Mouse (Mus musculus) forebrain, embryonic 12.5 days (tissue): ENCODE results near the gene 1700020D05Rik. TPM values are rescaled to one million over a fixed set of nuclear protein-coding genes. Genes with fewer than 3 reads are reported as not detected.

Source experiments
- ATAC-seq: fragments of 200-750 bp; cut with Nextera tagmentation; 2 replicates; pipeline ENCODE4 v1.8.0; 2017; ENCODE audit warnings: moderate TSS enrichment; ENCODE audit not compliant: low FRiP score
- H3K27ac ChIP-seq: fragments of 300-500 bp; sonication (generic); 2 replicates; pipeline ENCODE4 v1.5.1; 2016; ENCODE audit warnings: mild to moderate bottlenecking
- H3K27me3 ChIP-seq: fragments of 300-500 bp; sonication (generic); 2 replicates; pipeline ENCODE4 v1.6.1; 2016; ENCODE audit warnings: mild to moderate bottlenecking
- H3K36me3 ChIP-seq: fragments of 300-500 bp; sonication (generic); replicated peaks from 2 replicates; pipeline ENCODE4 v1.6.1; 2016; ENCODE audit warnings: mild to moderate bottlenecking
- H3K4me1 ChIP-seq: fragments of 300-500 bp; sonication (generic); 2 replicates; pipeline ENCODE4 v1.6.1; 2016
- H3K4me2 ChIP-seq: fragments of 300-500 bp; sonication (generic); 2 replicates; pipeline ENCODE4 v1.6.1; 2016; ENCODE audit warnings: mild to moderate bottlenecking, moderate library complexity
- H3K4me3 ChIP-seq: fragments of 300-500 bp; sonication (generic); replicated peaks from 2 replicates; pipeline ENCODE4 v1.5.1; 2016; ENCODE audit warnings: mild to moderate bottlenecking
- H3K9ac ChIP-seq: fragments of 300-500 bp; sonication (generic); 2 replicates; pipeline ENCODE4 v1.6.1; 2016; ENCODE audit warnings: mild to moderate bottlenecking
- H3K9me3 ChIP-seq: fragments of 300-500 bp; sonication (generic); 2 replicates; pipeline ENCODE4 v1.6.1; 2016
- WGBS: fragments of 180-500 bp; shearing (Covaris S2); methylation state at CpG from one replicate; pipeline ENCODE4 v1.1.7; 2016; 5-methylcytosine and 5-hydroxymethylcytosine counted together
- polyA plus RNA-seq: library from polyadenylated mRNA; unstranded; fragments of >200 nt; fragmentation: Nextera tagmentation; extraction: Ambion mirVana; gene quantifications from 2 replicates; pipeline ENCODE4 v1.2.1, GENCODE M21; 2016

1700020D05Rik gene
- polyA plus RNA-seq, 1 experiment from 2014 or later, result 0.26 TPM

DNA sequence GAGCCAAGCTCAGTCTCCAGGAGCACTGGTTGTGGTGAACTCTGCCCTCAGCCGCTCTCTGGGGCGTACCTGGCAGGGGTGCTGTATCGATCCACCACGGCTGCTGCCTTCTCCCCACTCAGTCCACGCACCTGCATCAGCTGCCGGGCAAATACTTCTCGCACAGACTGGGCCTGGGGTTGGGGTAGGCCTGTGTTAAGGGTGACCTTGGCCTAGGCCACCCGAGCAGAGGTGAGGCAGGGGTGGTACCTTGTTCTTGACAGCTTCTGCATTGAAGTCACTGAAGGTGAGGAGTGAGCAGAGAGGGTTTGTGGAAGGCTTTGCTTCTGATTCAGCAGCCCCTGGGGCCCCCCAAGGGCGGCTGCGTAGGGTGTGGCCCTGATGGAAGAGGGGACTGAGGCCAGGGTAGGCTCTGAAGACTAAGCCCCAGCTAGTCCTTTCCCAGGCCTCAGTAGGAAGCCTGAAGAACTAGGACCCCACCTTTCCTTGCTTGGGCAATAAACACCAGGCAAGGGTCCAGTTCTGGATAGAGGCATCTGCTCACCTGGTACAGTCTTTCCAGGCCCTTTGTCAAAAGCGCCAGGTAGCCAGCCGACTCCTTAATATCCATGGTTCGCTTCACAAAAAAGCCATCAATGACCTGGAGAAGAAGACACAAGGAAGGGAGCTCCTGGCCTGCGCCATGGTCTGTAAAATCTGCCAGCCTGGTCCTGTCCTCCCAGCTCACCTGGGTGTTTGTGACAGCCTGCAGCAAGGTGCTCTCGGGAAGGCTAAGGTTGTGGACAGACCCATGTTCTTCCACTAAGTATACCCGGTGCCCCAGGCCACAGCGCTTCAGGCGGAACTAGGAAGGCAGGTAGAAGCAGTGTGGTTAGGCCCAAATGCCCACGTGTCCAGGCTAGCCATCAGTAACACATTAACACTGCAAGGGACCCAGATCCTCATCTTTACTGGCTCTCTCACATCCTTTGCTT, 19.9 kb downstream of the 1700020D05Rik start:
- H3K9ac ChIP-seq, result no peak overlapping the region
- no peak for ATAC-seq
- H3K9me3 ChIP-seq, result no peaks in the 10 kb centered on the region
- H3K27me3 ChIP-seq, result no peaks in the 10 kb centered on the region
- WGBS, result 95% methylated on average over 19 of the region's 19 CpGs
- H3K4me2 ChIP-seq, result no peak overlapping the region
- peaks cover 52% of the 10 kb centered on the region for H3K36me3 ChIP-seq
- no peak overlapping the region for H3K27ac ChIP-seq
- H3K4me3 ChIP-seq, result no peak overlapping the region
- peaks cover 21% of the 10 kb centered on the region for H3K4me1 ChIP-seq

DNA sequence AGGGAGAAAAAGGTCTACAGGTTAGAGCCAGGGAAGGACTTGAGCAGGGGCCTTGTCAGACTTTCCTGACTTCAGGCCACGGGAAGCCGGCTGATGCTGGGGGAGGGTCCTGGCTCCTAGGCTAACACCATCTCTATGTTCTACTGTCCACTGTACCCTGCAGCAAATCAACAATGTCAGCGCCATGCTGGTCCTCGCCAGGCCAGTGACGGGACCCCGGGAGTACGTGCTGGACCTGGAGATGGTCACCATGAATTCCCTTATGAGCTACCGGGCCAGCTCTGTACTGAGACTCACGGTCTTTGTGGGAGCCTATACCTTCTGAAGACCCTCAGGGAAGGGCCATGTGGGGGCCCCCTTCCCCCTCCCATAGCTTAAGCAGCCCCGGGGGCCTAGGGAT, 22.2 kb downstream of the 1700020D05Rik start:
- no peak for ATAC-seq
- Histone ChIP-seq H3K27ac (no peak overlapping the region), H3K36me3 (peaks cover 52% of the 10 kb centered on the region), H3K27me3 (no peaks in the 10 kb centered on the region), H3K9ac (no peak overlapping the region), H3K4me3 (no peak overlapping the region), H3K4me2 (no peak overlapping the region), H3K9me3 (no peaks in the 10 kb centered on the region), H3K4me1 (peaks cover 2% of the 10 kb centered on the region; the same call in 1 of the 2 replicates)
- WGBS, result 93% methylated on average over 10 of the region's 10 CpGs

- Histone ChIP-seq H3K27ac (no peak overlapping the region), H3K9me3 (no peaks in the 10 kb centered on the region), H3K9ac (no peak overlapping the region), H3K4me3 (no peak overlapping the region), H3K36me3 (peaks cover 39% of the 10 kb centered on the region), H3K27me3 (no peaks in the 10 kb centered on the region), H3K4me2 (no peak overlapping the region), H3K4me1 (peaks cover 11% of the 10 kb centered on the region)
- ATAC-seq, result no peak
- WGBS, result 92% methylated on average over 10 of the region's 10 CpGs
Measured at GRCm38 (mm10) chr19:5480016-5480415, 23.6 kb downstream of the 1700020D05Rik start.

DNA sequence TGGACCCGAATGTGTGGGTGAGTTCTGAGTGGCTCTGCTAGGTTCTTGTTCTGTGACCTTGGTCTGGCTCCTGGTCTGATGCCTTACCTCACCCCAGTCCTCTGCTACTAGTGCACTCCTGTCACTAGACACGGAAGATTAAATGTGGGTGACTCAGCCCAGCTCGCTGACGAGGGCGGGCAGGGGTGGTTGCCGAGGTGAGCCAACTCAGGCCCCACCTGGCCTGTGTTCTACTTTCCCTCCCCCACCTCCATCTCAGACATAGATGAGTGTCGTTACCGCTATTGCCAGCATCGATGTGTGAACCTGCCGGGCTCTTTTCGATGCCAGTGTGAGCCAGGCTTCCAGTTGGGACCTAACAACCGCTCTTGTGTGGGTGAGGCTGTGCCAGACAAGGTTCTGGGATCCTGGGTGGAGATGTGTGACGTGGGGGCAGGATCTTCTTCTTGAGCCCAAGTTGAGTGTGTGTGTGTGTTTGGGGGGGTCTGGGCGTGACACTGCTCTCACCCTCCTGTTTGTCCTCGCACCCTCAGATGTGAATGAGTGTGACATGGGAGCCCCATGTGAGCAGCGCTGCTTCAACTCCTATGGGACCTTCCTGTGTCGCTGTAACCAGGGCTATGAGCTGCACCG, 25.8 kb downstream of the 1700020D05Rik start:
- Histone ChIP-seq H3K4me2 (no peak overlapping the region; the same call in 1 of the 2 replicates), H3K4me1 (peaks cover 26% of the 10 kb centered on the region), H3K36me3 (peaks cover 17% of the 10 kb centered on the region), H3K9me3 (no peaks in the 10 kb centered on the region), H3K27ac (no peak overlapping the region), H3K27me3 (no peaks in the 10 kb centered on the region), H3K4me3 (no peak overlapping the region), H3K9ac (no peak overlapping the region)
- ATAC-seq, result no peak
- WGBS, result 89% methylated on average over 18 of the region's 18 CpGs

- ATAC-seq, result no peak
- Histone ChIP-seq H3K36me3 (peaks cover 11% of the 10 kb centered on the region), H3K9ac (no peak overlapping the region), H3K27ac (no peak overlapping the region), H3K9me3 (no peaks in the 10 kb centered on the region), H3K4me3 (no peak overlapping the region), H3K27me3 (no peaks in the 10 kb centered on the region), H3K4me2 (no peak overlapping the region), H3K4me1 (peaks cover 26% of the 10 kb centered on the region)
- WGBS, result 88% methylated on average over 10 of the region's 10 CpGs
Measured at GRCm38 (mm10) chr19:5477004-5477667, 26.5 kb downstream of the 1700020D05Rik start.

- peak overlapping the region; percentile 97 for H3K4me2 ChIP-seq
- no peaks in the 10 kb centered on the region; the same call in 1 of the 2 replicates for H3K36me3 ChIP-seq
- no peaks in the 10 kb centered on the region for H3K27me3 ChIP-seq
- ATAC-seq, result no peak
- 0 out of 2 replicates have a peak overlapping the region, but pooled peaks have one; percentile 66 for H3K27ac ChIP-seq
- H3K9ac ChIP-seq, result peak overlapping the region; percentile 82
- 26% methylated on average over 13 of the region's 13 CpGs for WGBS
- H3K4me1 ChIP-seq, result peaks cover 31% of the 10 kb centered on the region
- peak overlapping the region; percentile 65 for H3K4me3 ChIP-seq
- no peaks in the 10 kb centered on the region for H3K9me3 ChIP-seq
Measured at GRCm38 (mm10) chr19:5475069-5475714, 28.4 kb downstream of the 1700020D05Rik start.

- 1% methylated on average over 59 of the region's 68 CpGs for WGBS
- Histone ChIP-seq H3K4me1 (peaks cover 31% of the 10 kb centered on the region), H3K4me2 (peak overlapping the region; percentile 97), H3K27me3 (no peaks in the 10 kb centered on the region), H3K27ac (peak overlapping the region; percentile 66; the same call in 1 of the 2 replicates), H3K36me3 (no peaks in the 10 kb centered on the region), H3K9ac (peak overlapping the region; percentile 82), H3K4me3 (peak overlapping the region; percentile 65), H3K9me3 (no peaks in the 10 kb centered on the region)
- ATAC-seq, result peak; percentile 72
Measured at GRCm38 (mm10) chr19:5474281-5475068, 29.1 kb downstream of the 1700020D05Rik start.

GRCm38 (mm10) chr19:5473720-5474119, 29.9 kb downstream of the 1700020D05Rik start, which contains the start of gene Efemp2:
Efemp2 (plus strand) TSS chr19:5473954.
- H3K27me3 ChIP-seq, result no peaks in the 10 kb centered on the region
- H3K4me2 ChIP-seq, result peak within 1 kb of the TSS; percentile 97
- peak within 1 kb of the TSS; percentile 82 for H3K9ac ChIP-seq
- H3K4me3 ChIP-seq, result peak within 1 kb of the TSS; percentile 65
- H3K36me3 ChIP-seq, result no peaks in the 10 kb centered on the region
- 2% methylated on average over 22 of the region's 22 CpGs for WGBS
- peak; percentile 64 for ATAC-seq
- H3K27ac ChIP-seq, result peak within 1 kb of the TSS; percentile 66; the same call in 1 of the 2 replicates
- no peaks in the 10 kb centered on the region for H3K9me3 ChIP-seq
- H3K4me1 ChIP-seq, result peaks cover 31% of the 10 kb centered on the region

GRCm38 (mm10) chr19:5472857-5473256, 30.7 kb downstream of the 1700020D05Rik start:
- no peak overlapping the region for H3K4me2 ChIP-seq
- H3K36me3 ChIP-seq, result peaks cover 3% of the 10 kb centered on the region; the same call in 1 of the 2 replicates
- H3K9ac ChIP-seq, result no peak overlapping the region
- H3K4me3 ChIP-seq, result no peak overlapping the region
- H3K27ac ChIP-seq, result no peak overlapping the region
- peaks cover 31% of the 10 kb centered on the region for H3K4me1 ChIP-seq
- ATAC-seq, result no peak
- no peaks in the 10 kb centered on the region for H3K9me3 ChIP-seq
- no peaks in the 10 kb centered on the region for H3K27me3 ChIP-seq
- WGBS, result 83% methylated on average over 3 of the region's 3 CpGs

- H3K9ac ChIP-seq, result no peak overlapping the region
- H3K4me3 ChIP-seq, result no peak overlapping the region
- WGBS, result 56% methylated on average over 5 of the region's 5 CpGs
- no peaks in the 10 kb centered on the region for H3K9me3 ChIP-seq
- H3K36me3 ChIP-seq, result peaks cover 13% of the 10 kb centered on the region
- no peak overlapping the region for H3K4me2 ChIP-seq
- no peaks in the 10 kb centered on the region for H3K27me3 ChIP-seq
- H3K27ac ChIP-seq, result no peak overlapping the region
- no peak for ATAC-seq
- H3K4me1 ChIP-seq, result peaks cover 31% of the 10 kb centered on the region
Measured at GRCm38 (mm10) chr19:5471846-5472245, 31.7 kb downstream of the 1700020D05Rik start.

- 60% methylated on average over 5 of the region's 5 CpGs for WGBS
- Histone ChIP-seq H3K27ac (no peak within 1 kb of the TSS), H3K4me2 (no peak within 1 kb of the TSS), H3K9ac (no peak within 1 kb of the TSS), H3K36me3 (peaks cover 37% of the 10 kb centered on the region), H3K4me1 (peaks cover 21% of the 10 kb centered on the region), H3K9me3 (no peaks in the 10 kb centered on the region), H3K27me3 (no peaks in the 10 kb centered on the region), H3K4me3 (no peak within 1 kb of the TSS)
- no peak for ATAC-seq
Measured at GRCm38 (mm10) chr19:5468374-5468773, 35.2 kb downstream of the 1700020D05Rik start, which contains the start of gene Ctsw. Ctsw (minus strand) TSS chr19:5468507.
